Mouse (Mus musculus) CD4-positive helper T cell, adult 2 months (primary cell): ENCODE measurements around the gene Gm38431.

Experiments used
- DNase-seq: peaks from one replicate; pipeline ENCODE4 v3.0.0-alpha.2; 2012; ENCODE audit warnings: low read depth, missing footprints, low spot score

Gene Gm38431

DNA sequence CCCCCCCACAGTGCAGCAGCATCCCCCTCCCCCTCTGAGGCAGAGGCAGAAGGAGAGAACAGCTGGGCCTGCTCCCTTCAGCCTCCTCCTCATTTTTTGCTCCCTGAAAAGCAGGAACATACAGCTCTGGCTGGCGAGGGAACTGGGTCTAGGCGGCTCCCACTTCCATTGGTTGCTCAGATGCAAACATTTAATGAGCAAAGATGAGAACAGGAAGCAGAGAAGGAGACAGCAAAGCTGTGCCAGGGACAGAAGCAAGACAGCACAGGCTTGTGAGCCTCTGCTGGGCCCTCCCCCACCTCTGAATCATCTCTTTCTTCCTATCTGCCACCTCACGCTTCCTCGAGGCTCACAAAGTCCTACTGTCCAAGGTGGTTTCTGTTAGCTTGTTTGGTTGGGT is 50.5 kb downstream of the Gm38431 start:
- no peak for DNase-seq

DNA sequence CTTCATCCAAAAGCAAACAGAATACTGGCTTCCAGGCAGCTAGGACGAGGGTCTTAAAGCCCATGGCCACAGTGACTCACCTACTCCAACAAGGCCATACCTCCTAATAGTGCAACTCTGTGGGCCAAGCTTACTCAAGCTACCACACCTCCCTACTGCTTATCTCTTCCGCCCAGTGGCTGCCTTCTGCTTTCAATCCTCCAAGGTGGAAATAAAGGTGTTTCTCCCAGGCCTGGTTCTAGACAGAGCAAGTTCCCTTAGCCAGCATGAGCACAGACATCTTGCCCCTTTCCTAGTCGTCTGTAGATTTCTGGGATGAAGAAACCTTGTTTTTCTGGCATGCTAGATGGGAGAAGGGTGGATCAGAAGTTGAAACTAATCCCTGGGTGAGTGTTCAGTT is 52.0 kb downstream of the Gm38431 start:
- DNase-seq: no peak

DNA sequence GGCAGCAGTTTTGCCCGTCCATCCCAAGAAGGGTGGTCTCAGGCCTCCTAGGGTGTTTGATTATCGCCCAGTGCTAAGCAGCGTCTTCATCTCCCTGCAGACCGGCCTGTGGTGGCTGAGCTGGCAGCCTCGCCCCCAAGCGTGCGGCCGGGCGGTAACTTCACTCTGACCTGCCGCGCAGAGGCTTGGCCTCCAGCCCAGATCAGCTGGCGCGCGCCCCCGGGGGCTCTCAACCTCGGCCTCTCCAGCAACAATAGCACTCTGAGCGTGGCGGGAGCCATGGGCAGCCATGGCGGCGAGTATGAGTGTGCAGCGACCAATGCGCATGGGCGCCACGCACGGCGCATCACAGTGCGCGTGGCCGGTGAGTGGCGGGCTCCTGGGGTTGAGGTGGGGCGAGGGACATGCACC is 54.3 kb downstream of the Gm38431 start:
- no peak for DNase-seq

DNA sequence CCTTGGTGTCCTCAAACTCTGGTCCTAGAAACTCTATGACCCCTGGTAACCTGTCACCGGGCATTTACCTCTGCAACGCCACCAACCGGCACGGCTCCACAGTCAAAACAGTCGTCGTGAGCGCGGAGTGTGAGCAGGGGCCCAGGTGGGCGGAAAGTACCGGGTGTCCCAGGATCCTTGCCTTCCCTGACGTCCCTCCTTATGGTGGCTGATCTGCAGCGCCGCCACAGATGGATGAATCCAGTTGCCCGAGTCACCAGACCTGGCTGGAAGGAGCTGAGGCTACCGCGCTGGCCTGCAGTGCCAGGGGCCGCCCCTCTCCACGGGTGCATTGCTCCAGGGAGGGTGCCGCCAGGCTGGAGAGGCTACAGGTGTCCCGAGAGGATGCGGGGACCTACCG is 55.1 kb downstream of the Gm38431 start:
- no peak for DNase-seq

DNA sequence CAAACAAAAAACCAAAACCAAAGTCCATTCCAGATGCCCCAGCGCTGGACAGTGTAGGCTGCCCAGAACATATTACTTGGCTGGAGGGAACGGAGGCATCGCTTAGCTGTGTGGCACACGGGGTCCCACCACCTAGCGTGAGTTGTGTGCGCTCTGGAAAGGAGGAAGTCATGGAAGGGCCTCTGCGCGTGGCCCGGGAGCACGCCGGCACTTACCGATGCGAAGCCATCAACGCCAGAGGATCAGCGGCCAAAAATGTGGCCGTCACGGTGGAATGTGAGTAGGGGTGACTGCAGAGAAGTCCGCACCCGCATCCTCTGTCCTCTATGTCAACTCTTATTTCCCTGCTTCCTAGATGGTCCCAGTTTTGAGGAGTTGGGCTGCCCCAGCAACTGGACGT is 55.6 kb downstream of the Gm38431 start:
- no peak for DNase-seq

DNA sequence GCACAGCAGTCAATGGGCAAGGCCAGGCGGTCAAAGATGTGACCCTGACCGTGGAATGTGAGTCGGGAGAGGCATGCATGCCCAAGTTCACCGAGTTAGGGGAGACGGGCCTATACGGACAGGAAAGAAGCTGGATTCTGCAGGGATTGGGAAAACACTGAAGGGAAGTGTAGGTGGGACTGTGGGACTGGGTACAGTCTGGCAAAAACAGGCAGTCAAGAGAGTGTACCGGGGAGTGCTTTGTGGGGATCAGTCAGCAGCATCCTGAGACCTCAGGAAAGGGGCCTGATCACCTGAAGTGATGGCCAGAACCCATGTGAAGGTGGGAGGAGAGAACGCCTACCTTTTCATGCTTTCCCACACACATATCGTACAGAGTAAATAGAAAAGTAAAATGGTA is 56.2 kb downstream of the Gm38431 start:
- no peak for DNase-seq

DNA sequence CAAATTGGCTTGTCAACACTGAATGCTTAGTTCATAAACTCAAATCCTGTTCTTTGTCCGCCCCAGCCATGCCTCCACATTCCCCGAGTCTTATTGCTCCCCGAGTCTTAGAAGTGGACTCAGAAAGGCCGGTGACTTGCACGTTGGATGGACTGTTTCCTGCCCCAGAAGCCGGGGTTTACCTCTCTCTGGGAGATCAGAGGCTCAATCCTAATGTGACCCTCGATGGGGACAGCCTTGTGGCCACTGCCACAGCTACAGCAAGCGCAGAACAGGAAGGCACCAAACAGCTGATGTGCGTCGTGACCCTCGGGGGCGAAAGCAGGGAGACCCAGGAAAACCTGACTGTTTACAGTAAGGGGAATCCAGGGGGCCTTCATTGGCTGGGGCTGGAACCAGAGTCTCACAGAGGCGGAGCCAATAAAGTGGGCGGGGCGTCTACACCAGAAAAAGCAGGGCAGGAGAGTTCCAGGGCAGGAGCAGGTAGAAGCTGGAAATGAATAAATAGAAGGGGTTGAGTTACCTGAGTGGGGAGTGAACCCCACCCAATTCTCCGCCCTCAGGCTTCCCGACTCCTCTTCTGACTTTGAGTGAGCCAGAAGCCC is 57.2 kb downstream of the Gm38431 start:
- no peak for DNase-seq

DNA sequence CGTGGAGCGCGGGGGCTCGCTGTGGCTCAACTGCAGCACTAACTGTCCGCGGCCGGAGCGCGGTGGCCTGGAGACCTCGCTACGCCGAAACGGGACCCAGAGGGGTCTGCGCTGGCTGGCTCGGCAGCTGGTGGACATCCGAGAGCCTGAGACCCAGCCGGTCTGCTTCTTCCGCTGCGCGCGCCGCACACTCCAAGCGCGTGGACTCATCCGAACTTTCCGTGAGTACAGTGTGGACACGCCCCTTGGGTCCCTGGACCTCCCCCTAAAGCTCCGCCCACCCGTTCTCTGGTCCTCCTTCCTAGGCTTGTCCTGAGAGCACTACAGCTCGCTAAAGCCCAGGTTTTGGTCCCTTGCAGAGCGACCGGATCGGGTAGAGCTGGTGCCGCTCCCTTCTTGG is 58.7 kb downstream of the Gm38431 start:
- peak; percentile 91 for DNase-seq

DNA sequence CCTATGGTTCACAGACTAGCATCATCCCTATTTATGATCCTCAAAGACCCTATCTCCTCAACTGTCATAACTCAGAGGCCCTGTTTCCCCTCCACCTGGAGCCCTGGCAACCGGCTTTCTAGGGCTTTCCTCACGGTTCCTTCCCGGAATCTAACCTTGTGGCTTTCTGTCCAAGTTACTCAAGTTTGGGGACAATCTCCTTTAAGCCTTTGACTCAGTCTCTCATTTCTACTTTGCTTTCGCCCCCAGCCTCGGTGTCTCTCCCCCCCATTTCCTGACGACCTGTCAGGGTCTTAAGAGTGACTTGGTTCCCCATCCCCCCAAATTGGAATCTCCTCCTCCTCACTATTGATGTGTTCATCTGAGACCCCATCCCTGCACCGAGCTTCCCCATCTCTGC is 59.3 kb downstream of the Gm38431 start:
- DNase-seq: no peak

DNA sequence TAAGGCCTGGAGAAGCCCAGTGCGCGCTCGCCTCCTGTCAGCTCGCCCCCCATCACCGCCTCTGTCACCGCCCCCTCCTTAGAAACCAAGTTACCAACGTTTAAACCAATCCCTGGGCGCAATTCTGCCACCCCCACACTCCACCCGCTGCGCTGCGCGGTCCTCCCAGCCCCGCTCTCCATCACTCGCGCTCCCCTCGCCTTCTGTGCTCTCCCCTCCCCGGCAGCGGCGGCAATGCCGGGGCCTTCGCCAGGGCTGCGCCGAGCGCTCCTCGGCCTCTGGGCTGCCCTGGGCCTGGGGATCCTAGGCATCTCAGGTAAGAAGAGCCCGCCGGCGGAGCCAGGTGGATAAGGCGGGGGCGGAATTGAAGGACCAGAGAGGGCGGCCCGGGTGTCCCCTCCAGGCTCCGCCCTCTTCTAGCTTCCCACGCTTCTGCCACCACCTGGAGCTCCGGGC is 59.9 kb downstream of the Gm38431 start, which contains the start of gene Icam5:
TSS of gene Icam5 (plus strand) at position 178 of the 456 bp plus-strand sequence.
- DNase-seq: peak; percentile 76

DNA sequence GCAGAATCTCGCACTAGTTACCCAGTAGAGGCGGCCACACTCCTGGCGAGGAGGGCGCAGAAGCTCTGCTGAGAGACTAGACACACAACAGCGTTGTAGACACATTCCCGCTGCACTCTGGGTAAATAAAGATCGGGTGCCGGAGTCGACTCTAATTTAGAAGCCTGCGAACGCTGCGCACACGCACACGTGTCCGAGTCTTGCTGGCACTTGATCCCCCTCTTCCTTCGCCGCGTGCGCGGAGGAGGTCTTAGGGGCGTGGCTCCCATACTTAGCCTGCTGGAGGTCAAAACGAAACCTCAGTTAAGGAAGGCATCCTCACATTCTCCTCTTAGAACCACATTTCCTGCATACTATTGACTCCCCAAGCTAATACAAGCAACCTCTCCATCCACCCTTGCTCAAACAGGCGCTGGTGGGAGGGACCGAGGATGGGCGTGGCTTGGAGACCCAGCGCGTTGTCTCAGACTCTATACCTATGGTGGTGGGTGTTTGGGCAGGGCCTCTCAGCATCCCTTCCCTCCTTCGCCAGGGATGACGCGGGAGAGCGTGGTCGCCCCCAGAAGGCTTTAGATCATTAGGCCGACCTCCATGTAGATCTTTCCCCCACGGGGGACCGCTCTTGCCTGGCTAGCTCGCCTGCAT is 60.4 kb downstream of the Gm38431 start:
- peak; percentile 87 for DNase-seq

DNA sequence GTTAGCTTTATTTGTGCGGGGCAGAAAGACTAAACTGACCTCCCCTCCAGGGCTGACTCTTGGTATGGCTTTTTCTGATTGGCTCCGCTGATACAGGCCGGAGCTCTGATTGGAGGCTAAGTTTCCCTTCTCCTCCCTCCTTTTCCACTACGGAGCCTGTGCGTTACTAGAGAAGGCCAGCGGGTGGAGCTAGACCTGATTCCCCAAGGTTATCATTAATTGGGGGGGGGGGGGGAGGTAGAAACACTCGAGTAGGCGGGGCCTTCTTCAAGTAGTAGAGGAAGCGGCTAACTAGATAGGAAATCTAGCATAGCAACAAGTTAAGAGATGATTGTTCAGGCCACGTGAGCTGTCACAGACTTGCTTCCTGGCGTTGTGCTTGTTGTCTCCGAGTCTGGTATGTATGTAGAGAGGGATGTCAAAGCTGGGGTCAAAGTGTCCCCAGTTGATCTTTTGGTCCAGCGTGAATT is 61.0 kb downstream of the Gm38431 start:
- peak; percentile 98 for DNase-seq

DNA sequence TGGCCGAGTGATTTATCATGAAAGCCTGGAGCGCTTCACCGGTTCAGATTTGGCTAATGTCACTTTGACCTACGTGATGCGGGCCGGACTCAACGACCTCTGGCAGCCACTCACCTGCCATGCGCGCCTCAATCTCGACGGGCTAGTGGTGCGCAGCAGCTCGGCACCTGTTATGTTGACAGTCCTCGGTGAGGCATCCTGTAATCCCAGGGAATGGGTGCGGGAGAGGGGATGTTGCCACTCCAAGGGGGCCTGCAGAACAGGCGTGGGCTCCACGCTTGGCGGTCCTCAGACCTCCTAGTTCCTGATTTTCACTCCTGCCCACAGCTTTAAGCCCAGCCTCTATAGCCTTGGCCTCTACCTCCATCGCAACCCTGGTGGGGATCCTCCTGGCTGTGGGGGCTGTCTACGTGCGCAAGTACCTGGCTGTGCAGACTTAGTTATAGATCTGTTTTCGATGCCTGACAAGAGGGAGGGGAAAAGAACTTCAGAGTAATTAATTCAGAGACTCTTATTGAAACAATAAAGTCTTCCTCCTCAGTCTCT is 61.7 kb downstream of the Gm38431 start:
- DNase-seq: no peak

DNA sequence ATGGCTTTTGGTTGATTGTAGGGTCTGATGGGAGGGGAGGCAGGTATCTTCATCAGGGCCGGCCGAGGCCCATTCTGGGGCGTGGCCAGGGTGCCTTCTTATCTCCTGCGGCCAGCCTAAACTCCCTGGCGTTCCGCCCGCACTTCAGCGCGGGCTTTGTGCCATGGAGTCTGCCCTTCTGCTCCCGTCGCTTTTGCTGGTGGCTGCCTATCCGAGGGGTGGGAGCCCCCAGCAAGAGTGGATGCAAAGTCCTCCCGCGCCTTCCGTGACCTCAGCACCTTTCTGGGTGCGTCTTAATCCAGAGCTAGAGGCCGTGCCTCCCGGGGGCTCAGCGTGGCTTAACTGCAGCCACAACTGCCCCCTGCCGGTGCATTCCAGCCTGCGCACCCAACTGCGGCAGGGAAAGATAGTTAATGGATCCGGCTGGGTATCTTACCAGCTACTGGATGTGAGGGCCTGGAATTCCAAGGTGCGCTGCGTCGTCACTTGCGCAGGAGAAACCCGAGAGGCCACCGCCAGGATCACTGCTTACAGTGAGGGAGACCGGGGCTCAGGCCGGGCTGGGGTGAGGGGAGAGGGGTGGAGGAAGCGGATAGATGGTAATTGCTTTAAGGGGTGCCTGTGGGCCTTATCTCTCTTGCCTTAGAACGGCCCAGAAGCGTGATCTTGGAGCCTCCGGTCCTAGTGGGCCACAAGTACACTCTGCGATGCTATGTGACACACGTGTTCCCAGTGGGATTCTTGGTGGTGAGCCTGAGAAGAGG is 62.3 kb downstream of the Gm38431 start, which contains the start of gene Icam4:
TSS of gene Icam4 (plus strand) at position 83 of the 764 bp plus-strand sequence.
- peak; percentile 77 for DNase-seq

DNA sequence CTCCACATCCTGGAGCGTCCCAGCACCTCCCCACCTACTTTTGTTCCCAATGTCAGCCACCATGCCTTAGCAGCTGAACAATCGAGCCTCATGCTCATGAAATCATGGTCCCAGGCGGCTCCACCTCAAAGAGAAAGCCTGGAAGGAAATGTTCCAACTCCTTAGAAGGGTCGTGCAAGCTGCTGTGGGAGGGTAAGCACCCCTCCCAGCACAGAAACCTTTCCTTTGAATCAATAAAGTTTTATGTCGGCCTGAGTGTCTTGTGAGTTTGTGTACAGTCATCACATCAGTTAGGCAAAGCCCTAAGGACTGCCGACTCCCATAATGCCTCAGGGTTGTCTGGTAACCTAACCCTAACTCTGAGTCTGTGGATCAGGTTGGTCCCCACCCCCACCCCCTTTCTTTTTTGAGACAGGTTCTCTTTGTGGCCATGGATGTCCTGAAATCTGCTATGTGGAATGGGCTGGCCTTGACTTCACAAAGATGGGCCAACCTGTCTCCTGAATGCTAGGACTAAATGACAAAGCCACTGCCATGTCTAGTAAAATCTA is 63.2 kb downstream of the Gm38431 start:
- DNase-seq: no peak

DNA sequence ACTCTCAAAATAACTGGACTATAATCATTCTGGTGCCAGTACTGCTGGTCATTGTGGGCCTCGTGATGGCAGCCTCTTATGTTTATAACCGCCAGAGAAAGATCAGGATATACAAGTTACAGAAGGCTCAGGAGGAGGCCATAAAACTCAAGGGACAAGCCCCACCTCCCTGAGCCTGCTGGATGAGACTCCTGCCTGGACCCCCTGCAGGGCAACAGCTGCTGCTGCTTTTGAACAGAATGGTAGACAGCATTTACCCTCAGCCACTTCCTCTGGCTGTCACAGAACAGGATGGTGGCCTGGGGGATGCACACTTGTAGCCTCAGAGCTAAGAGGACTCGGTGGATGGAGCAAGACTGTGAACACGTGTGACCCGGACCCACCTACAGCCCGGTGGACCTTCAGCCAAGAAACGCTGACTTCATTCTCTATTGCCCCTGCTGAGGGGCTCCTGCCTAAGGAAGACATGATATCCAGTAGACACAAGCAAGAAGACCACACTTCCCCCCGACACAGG is 64.0 kb downstream of the Gm38431 start:
- no peak for DNase-seq

DNA sequence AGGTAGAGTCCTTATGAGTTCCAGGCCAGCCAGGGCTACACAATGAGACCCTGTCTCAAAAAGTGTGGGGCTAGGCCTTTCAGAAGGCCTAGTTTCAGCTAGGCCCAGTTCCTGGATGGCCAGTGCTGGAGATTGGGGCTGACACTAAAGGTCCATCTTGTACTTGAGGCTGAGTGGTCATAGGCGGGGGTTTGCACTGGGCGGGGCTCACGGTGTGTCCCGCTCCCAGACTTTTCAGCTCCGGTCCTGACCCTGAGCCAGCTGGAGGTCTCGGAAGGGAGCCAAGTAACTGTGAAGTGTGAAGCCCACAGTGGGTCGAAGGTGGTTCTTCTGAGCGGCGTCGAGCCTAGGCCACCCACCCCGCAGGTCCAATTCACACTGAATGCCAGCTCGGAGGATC is 64.9 kb downstream of the Gm38431 start:
- no peak for DNase-seq

DNA sequence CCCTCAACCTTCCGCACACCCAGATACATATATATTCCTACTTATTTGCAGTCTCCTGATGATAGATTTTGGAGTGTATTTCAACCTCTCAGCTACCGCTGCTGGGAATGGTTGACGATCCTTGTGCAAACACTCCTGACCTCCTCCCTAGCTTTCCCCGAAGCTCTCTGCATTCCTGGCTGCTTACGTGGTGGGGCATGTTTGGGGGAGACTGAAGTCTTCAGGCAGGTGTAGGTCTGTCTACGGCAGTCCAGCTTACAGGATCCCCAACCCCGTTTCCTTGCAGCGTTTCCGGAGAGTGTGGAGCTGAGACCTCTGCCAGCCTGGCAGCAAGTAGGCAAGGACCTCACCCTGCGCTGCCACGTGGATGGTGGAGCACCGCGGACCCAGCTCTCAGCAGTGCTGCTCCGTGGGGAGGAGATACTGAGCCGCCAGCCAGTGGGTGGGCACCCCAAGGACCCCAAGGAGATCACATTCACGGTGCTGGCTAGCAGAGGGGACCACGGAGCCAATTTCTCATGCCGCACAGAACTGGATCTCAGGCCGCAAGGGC is 66.5 kb downstream of the Gm38431 start:
- no peak for DNase-seq

DNA sequence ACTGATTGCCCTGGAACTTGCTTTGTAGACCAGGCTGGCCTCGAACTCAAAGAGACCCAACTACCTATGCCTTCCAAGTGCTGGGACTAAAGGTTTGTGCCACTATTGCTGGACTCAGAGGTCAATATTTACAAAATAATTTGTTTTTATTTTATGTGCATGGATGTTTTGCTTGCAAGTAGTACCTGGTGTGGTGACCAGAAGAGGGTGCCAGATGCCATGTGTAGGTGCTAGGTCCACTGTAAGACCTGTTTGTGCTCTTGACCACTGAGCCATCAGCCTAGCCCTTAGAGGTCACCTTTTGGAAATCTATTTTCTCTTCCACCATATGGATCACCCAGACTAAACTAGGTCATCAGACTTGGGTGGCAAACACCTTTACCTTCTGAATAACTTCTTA is 69.1 kb downstream of the Gm38431 start:
- no peak for DNase-seq

DNA sequence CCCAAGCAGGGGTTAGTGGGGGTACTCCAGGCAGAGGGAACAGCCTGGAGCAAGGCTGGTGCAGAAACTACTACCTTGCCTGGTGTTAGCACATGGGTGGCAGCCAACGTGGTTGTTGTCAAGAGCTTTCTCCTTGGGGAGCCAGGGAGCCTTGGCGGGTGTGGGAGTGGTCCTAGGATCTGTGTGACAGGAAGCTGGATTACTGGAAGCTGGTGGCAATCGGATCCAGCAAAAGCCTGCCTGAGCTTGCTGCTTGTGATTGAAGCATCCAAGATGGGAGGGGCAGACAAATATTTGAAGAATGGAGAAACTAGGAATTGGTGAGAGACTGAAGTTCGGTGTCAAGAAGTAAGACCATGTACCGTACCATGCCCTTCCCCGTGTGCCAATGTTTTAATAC is 69.5 kb downstream of the Gm38431 start:
- no peak for DNase-seq

DNA sequence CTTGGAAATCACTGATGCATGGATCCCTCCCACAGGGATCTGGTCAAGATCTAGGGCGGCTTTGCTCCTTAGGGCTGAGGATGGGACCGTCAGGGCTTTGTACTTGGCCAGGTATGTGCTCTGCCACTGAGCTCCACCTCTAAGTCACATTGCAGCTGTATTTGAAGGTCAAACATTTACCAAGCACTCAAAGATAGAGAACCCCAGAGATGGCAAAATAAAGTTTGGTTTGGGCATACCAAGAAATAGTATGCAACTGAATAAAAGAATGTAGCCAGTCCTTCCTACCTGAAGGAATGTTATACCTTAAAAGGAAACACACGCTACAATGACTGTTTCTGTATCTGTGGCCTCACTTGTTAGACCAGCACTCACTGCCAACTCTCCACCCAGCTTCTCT is 70.4 kb downstream of the Gm38431 start:
- no peak for DNase-seq
